Mouse (Mus musculus) embryonic stem cell, embryonic (primary cell): ENCODE data around the gene Ckap5.

ENCODE experiments used
- CTCF ChIA-PET, 4 experiments: fragments of 300-600 bp in 2 of 4; fragments of 350-600 bp in 2 of 4; sonication (Branson Sonifier 250); formaldehyde crosslinking; loops; one replicate each; lab custom pipeline; 2022; ENCODE audit warnings: inconsistent platforms in 2 of 4; lab: Charles Lee
- POLR2A ChIA-PET, 4 experiments: fragments of 300-600 bp in 2 of 4; fragments of 350-600 bp in 2 of 4; sonication (Branson Sonifier 250); formaldehyde crosslinking; loops; one replicate each; lab custom pipeline; 2022; ENCODE audit warnings: antibody characterized with exemption in 4 of 4, inconsistent platforms in 1 of 4; lab: Charles Lee

Gene Ckap5

GRCm38 (mm10) chr2:91526294-91527146 lies at the start of gene Ckap5:
Ckap5 (plus strand) TSS chr2:91526762.
- CTCF ChIA-PET = interaction anchor here in 3 of 4 experiments (0.6 to 1.4 kb wide), 8 partner anchors 104 to 463 kb away, joined by 3 to 8 read pairs (median 3); partner anchors contain the start of genes Ddb2 (in 1 of the 3) and Madd (in 1 of the 3)
- POLR2A ChIA-PET = interaction anchor here (0.6 to 2.7 kb wide), 71 partner anchors 8 to 1119 kb away, joined by 3 to 30 read pairs (median 4); partner anchors contain the start of genes Ddb2 (in 3 of the 4), Lrp4 (in 2 of the 4), Arfgap2 (in 1 of the 4) and Atg13 (in 1 of the 4)

- ChIA-PET CTCF (interaction anchor here (0.5 to 2.3 kb wide), 10 partner anchors 10 to 525 kb away, joined by 3 to 8 read pairs (median 4); partner anchors contain the start of gene Lrp4 (in 1 of the 4)), POLR2A (interaction anchor here in 3 of 4 experiments (0.6 to 2.8 kb wide), 10 partner anchors 8 to 254 kb away, joined by 3 to 11 read pairs (median 4); partner anchors contain the start of genes Lrp4 (in 2 of the 3) and Ddb2 (in 1 of the 3))
These were observed 49.7 kb upstream of the Ckap5 start for GRCm38 (mm10) chr2:91476841-91477240.

GRCm38 (mm10) chr2:91480399-91480801 lies 46.2 kb upstream of the Ckap5 start:
- POLR2A ChIA-PET = interaction anchor here in 3 of 4 experiments (0.5 to 1.6 kb wide), 15 partner anchors 14 to 365 kb away, joined by 3 to 8 read pairs (median 3); partner anchors contain the start of genes Arfgap2 (in 1 of the 3) and Ddb2 (in 1 of the 3)
- CTCF ChIA-PET = interaction anchor here (0.6 to 3.9 kb wide), 46 partner anchors 10 to 1156 kb away, joined by 3 to 45 read pairs (median 4); partner anchors contain the start of genes Arfgap2 (in 1 of the 4) and Ddb2 (in 1 of the 4)

GRCm38 (mm10) chr2:91480805-91481514 lies 45.6 kb upstream of the Ckap5 start:
- POLR2A ChIA-PET = interaction anchor here (0.5 to 1.6 kb wide), 21 partner anchors 15 to 631 kb away, joined by 3 to 8 read pairs (median 3); partner anchors contain the start of genes Arfgap2 (in 2 of the 4), Ckap5 (in 1 of the 4) and Ddb2 (in 1 of the 4)
- CTCF ChIA-PET = interaction anchor here (0.6 to 3.9 kb wide), 56 partner anchors 9 to 1155 kb away, joined by 3 to 45 read pairs (median 4); partner anchors contain the start of genes Ddb2 (in 2 of the 4) and Arfgap2 (in 1 of the 4)

GRCm38 (mm10) chr2:91484698-91485097 lies 41.9 kb upstream of the Ckap5 start:
- ChIA-PET POLR2A (no interaction called here), CTCF (no interaction called here)

GRCm38 (mm10) chr2:91485256-91485655 lies 41.3 kb upstream of the Ckap5 start:
- ChIA-PET POLR2A (no interaction called here), CTCF (interaction anchor here in 1 of 4 experiments (0.5 to 0.9 kb wide), 2 partner anchors 345 to 370 kb away, joined by 3 read pairs; no protein-coding TSS in a partner anchor)

GRCm38 (mm10) chr2:91487295-91487694 lies 39.3 kb upstream of the Ckap5 start:
- CTCF ChIA-PET = interaction anchor here (0.5 to 2.3 kb wide), 32 partner anchors 9 to 375 kb away, joined by 3 to 12 read pairs (median 4); partner anchors contain the start of gene Lrp4 (in 1 of the 4)
- POLR2A ChIA-PET = interaction anchor here in 2 of 4 experiments (0.5 to 1.0 kb wide), 4 partner anchors 144 to 250 kb away, joined by 3 read pairs; partner anchors contain the start of gene Ddb2 (in 1 of the 2)

- POLR2A ChIA-PET = interaction anchor here in 1 of 4 experiments (0.8 kb wide), 1 partner anchor 219 kb away, joined by 3 read pairs; no protein-coding TSS in a partner anchor
- CTCF ChIA-PET = no interaction called here
These were observed 34.4 kb upstream of the Ckap5 start for GRCm38 (mm10) chr2:91492071-91492635.

GRCm38 (mm10) chr2:91493981-91494380 lies 32.6 kb upstream of the Ckap5 start:
- POLR2A ChIA-PET = interaction anchor here in 1 of 4 experiments (0.5 kb wide), 1 partner anchor 35 kb away, joined by 3 read pairs; no protein-coding TSS in a partner anchor
- CTCF ChIA-PET = interaction anchor here in 1 of 4 experiments (0.6 kb wide), 1 partner anchor 10 kb away, joined by 7 read pairs; no protein-coding TSS in a partner anchor

GRCm38 (mm10) chr2:91498093-91498719 lies 28.4 kb upstream of the Ckap5 start:
- CTCF ChIA-PET = no interaction called here
- POLR2A ChIA-PET = interaction anchor here in 1 of 4 experiments (0.5 kb wide), 1 partner anchor 208 kb away, joined by 3 read pairs; no protein-coding TSS in a partner anchor

GRCm38 (mm10) chr2:91508076-91508475 lies 18.5 kb upstream of the Ckap5 start:
- CTCF ChIA-PET = no interaction called here
- POLR2A ChIA-PET = no interaction called here

GRCm38 (mm10) chr2:91517186-91517585 lies 9.4 kb upstream of the Ckap5 start:
- POLR2A ChIA-PET = interaction anchor here in 3 of 4 experiments (1.2 to 2.5 kb wide), 6 partner anchors 9 to 27 kb away, joined by 3 to 30 read pairs (median 6); partner anchors contain the start of gene Ckap5 (in 3 of the 3)
- CTCF ChIA-PET = interaction anchor here in 2 of 4 experiments (0.6 kb wide), 3 partner anchors 36 to 228 kb away, joined by 3 read pairs; no protein-coding TSS in a partner anchor

GRCm38 (mm10) chr2:91527147-91527486 lies 555 bp downstream of the Ckap5 start:
- CTCF ChIA-PET = interaction anchor here in 2 of 4 experiments (0.6 to 1.4 kb wide), 3 partner anchors 23 to 412 kb away, joined by 3 to 8 read pairs (median 4); no protein-coding TSS in a partner anchor
- POLR2A ChIA-PET = interaction anchor here (0.8 to 2.7 kb wide), 39 partner anchors 8 to 848 kb away, joined by 3 to 30 read pairs (median 5); partner anchors contain the start of genes Lrp4 (in 2 of the 4), Arfgap2 (in 1 of the 4), Atg13 (in 1 of the 4) and Ddb2 (in 1 of the 4)

- POLR2A ChIA-PET = interaction anchor here (0.6 to 2.0 kb wide), 26 partner anchors 9 to 399 kb away, joined by 3 to 20 read pairs (median 3); partner anchors contain the start of genes Ckap5 (in 4 of the 4) and Arfgap2 (in 1 of the 4)
- CTCF ChIA-PET = interaction anchor here in 3 of 4 experiments (0.5 to 1.3 kb wide), 6 partner anchors 10 to 422 kb away, joined by 3 to 12 read pairs (median 4); no protein-coding TSS in a partner anchor
These were observed 11.1 kb downstream of the Ckap5 start for GRCm38 (mm10) chr2:91537588-91538205.

- CTCF ChIA-PET = no interaction called here
- POLR2A ChIA-PET = interaction anchor here in 2 of 4 experiments (1.1 to 2.1 kb wide), 3 partner anchors 14 to 42 kb away, joined by 3 to 5 read pairs (median 4); partner anchors contain the start of gene Ckap5 (in 1 of the 2)
These were observed 41.6 kb downstream of the Ckap5 start for GRCm38 (mm10) chr2:91568125-91568524.

GRCm38 (mm10) chr2:91580894-91581293 lies 54.3 kb downstream of the Ckap5 start:
- ChIA-PET CTCF (no interaction called here), POLR2A (interaction anchor here in 1 of 4 experiments (0.7 to 1.2 kb wide), 3 partner anchors 10 to 48 kb away, joined by 3 read pairs; no protein-coding TSS in a partner anchor)
